Mouse (Mus musculus) ES-Bruce4 (cell line): ENCODE data around the gene Crabp2. TPM values are rescaled to one million over a fixed set of nuclear protein-coding genes. Genes with fewer than 3 reads are reported as not detected.

ENCODE experiments used
- H3K27ac ChIP-seq: 2 replicates; pipeline ENCODE4 v1.5.1; 2012; ENCODE audit warnings: low read length, inconsistent platforms; ENCODE audit not compliant: insufficient read depth
- H3K27me3 ChIP-seq: 2 replicates; pipeline ENCODE4 v1.6.1; 2012; ENCODE audit warnings: mild to moderate bottlenecking, low read length, inconsistent platforms; ENCODE audit not compliant: control insufficient read depth, poor library complexity, insufficient read depth, severe bottlenecking
- H3K36me3 ChIP-seq: 2 replicates; pipeline ENCODE4 v1.6.1; 2012; ENCODE audit warnings: inconsistent platforms, mild to moderate bottlenecking, low read length, moderate library complexity; ENCODE audit not compliant: control insufficient read depth, poor library complexity, insufficient read depth, severe bottlenecking
- H3K4me1 ChIP-seq: one replicate; pipeline ENCODE4 v1.8.1; 2011; ENCODE audit warnings: low read length; ENCODE audit not compliant: control insufficient read depth, insufficient read depth
- H3K4me3 ChIP-seq: 2 replicates; pipeline ENCODE4 v1.5.1; 2011; ENCODE audit warnings: low read depth, mild to moderate bottlenecking, low read length
- H3K9ac ChIP-seq: 2 replicates; pipeline ENCODE4 v1.6.1; 2012; ENCODE audit warnings: low read depth, mild to moderate bottlenecking, inconsistent platforms; ENCODE audit not compliant: poor library complexity, severe bottlenecking
- H3K9me3 ChIP-seq: replicated peaks from 2 replicates; pipeline ENCODE4 v1.6.1; 2012; ENCODE audit warnings: mild to moderate bottlenecking, low read length, inconsistent platforms; ENCODE audit not compliant: control insufficient read depth, poor library complexity, insufficient read depth, severe bottlenecking
- CTCF ChIP-seq: IDR thresholded peaks from one replicate; pipeline ENCODE4 v1.8.1; 2011; ENCODE audit warnings: low read depth, low read length
- EP300 ChIP-seq: IDR thresholded peaks from 2 replicates; pipeline ENCODE4 v1.6.1; 2011; ENCODE audit warnings: low read depth, low read length; ENCODE audit not compliant: insufficient read depth
- POLR2A ChIP-seq: IDR thresholded peaks from one replicate; pipeline ENCODE4 v1.8.1; 2011; ENCODE audit warnings: low read length; ENCODE audit not compliant: insufficient read depth
- polyA plus RNA-seq: library from polyadenylated mRNA; stranded (reverse); fragments of >200 nt; gene quantifications from 2 replicates; pipeline ENCODE4 v1.2.4, GENCODE M21; 2011; ENCODE audit warnings: low read depth; ENCODE audit not compliant: missing spikeins, insufficient read depth, insufficient read length

Gene Crabp2
- polyA plus RNA-seq, 1 experiment = 12.0 TPM

DNA sequence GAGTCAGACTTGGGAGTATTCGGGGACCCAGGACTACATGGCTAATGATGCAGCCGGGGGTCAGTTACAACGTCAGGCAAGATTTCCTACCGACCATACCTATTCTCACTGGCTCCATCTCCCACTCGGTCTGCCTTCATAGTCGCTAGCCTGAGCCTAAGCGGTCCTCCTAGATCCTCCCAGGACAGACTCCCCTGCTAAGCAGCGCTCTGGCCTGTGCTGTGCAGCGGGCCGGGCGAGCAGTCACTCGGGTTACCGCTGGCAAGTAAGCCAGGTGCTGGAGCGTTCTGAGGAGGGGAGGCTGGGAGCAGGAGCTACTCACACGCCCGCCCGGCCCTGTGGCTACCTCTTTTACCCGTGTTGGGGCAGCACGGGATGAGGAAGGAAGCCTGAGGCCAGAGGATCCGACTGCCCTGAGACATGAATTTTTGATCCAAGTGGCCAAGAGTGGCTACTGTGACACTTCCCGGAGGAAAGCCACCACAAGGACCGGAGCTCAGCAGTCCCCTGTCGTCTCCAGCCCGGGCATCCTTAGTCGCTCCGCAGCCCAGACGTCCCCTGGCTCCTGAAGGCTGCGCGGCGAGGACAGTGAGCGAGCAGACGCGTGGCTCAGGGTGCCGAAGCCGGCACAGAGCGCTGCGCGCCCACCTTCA, 50.9 kb downstream of the Crabp2 start:
- no peaks in the 10 kb centered on the region for H3K9me3 ChIP-seq
- H3K4me3 ChIP-seq = peak overlapping the region; percentile 64
- H3K27ac ChIP-seq = no peak overlapping the region
- peaks cover 1% of the 10 kb centered on the region for H3K4me1 ChIP-seq
- TF ChIP-seq CTCF = no peak
- TF ChIP-seq POLR2A = no peak
- TF ChIP-seq EP300 = no peak
- peak overlapping the region; percentile 53 for H3K9ac ChIP-seq
- H3K27me3 ChIP-seq = peaks cover 16% of the 10 kb centered on the region
- H3K36me3 ChIP-seq = no peaks in the 10 kb centered on the region

DNA sequence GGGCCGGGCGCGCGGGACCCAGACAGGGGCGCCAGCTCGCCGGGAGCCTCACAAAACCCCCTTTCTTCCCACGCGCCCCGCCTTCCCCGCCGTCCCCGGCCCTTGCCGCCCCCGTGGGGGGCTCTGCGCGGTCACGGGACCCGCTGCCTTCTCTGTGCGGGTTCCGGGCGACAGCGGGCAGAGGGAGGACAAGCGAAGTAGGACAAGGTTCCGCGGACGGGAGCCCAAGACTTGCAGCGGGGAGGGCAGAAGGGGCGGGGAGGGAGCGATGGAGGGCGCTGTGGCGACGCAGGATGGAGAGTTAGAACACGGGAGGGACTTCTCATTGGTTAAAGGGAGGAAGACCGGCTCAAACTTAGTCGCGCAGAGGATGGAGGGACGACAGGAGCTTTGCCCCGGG, 51.7 kb downstream of the Crabp2 start, which contains the start of gene Bcan:
Gene Bcan, minus strand, starts transcription at position 50 of the 400 bp plus-strand sequence.
- Histone ChIP-seq H3K4me1 (peaks cover 1% of the 10 kb centered on the region), H3K36me3 (no peaks in the 10 kb centered on the region), H3K9me3 (no peaks in the 10 kb centered on the region), H3K9ac (peak within 1 kb of the TSS; percentile 53), H3K4me3 (peak within 1 kb of the TSS; percentile 64), H3K27ac (no peak within 1 kb of the TSS), H3K27me3 (peaks cover 16% of the 10 kb centered on the region)
- TF ChIP-seq CTCF (peak; percentile 36), EP300 (no peak), POLR2A (no peak)

DNA sequence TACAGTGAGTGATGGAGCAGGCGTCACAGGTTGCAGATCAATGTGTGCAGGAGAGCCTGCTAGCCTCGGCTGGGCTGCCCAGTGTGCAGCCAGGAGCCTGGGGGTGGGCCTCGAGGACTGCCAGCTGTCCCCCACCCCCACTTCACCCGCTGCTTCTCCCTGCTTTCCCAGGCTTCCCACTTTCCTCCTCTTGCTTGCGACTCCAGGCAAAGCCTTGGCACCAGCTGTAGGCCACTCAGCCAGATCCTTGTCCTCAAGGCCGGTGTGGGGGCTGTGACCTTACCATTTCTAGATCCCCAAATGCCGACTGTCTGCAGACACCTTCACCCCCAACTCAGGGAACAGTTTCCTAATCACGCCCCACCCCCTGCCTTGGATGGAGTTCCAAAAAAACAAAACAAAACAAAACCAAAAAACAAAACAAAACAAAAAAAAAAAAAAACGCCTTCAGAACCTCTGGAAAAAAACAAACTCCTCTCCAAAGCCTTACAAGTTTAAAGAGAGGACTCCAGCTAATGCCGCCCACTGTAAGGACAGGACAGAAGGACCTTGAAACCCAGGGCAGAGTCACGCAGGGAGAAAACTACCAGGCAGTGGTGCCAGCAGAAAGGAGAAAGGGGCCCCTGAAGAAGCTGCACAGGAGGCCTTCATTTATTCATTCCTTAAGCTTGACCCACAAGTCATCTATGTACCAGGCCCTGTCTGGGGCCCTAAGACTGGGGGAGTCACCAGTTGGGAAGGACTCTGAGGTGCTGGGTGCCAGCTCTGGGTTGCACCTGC, 52.5 kb downstream of the Crabp2 start:
- no peaks in the 10 kb centered on the region for H3K36me3 ChIP-seq
- H3K4me3 ChIP-seq = peak overlapping the region; percentile 64

DNA sequence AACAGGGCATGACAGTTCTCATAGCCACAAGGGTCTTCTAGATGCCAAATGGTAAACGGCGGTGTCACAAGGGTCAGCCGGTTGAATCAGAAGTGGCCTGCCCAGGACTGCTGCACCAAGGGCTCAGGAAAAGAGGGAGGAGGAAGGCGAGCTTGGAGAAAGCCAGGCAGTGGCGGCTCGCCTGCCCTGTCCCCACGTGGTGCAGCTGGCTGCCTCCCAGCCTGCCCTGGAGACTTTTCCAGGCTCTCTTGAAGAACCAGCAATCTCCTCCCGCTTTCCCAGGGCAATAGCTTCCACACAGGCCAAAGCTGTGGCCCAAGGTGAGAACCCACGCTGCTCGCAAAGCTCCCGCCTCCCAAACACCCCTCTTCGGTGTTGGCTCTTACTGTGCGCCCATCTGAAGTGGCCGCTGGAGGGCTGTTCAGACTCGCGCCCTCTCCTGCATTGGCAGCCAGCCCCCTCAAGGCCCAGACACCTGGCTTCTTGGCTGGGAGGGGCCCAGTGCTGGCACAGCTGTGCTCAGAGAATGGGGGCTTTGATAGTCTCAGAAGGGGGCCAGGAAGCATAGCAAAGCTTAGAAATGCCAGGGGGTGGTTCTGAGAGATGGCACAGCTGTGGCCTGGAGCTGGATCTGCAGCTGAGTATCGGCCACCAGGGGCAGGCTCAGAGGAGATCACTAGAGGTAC, 54.0 kb downstream of the Crabp2 start:
- Histone ChIP-seq H3K9me3 (no peaks in the 10 kb centered on the region), H3K9ac (no peak overlapping the region), H3K27ac (no peak overlapping the region), H3K4me1 (peaks cover 1% of the 10 kb centered on the region), H3K27me3 (peaks cover 16% of the 10 kb centered on the region), H3K4me3 (peak overlapping the region; percentile 27), H3K36me3 (no peaks in the 10 kb centered on the region)
- TF ChIP-seq CTCF (peak; percentile 10), POLR2A (no peak)

More for the DNA sequence above, 52.5 kb downstream of the Crabp2 start:
- no peak for TF ChIP-seq CTCF
- TF ChIP-seq POLR2A = no peak
- TF ChIP-seq EP300 = no peak
- H3K9me3 ChIP-seq = no peaks in the 10 kb centered on the region
- H3K9ac ChIP-seq = peak overlapping the region; percentile 53
- H3K4me1 ChIP-seq = peaks cover 1% of the 10 kb centered on the region
- H3K27me3 ChIP-seq = peaks cover 16% of the 10 kb centered on the region
- no peak overlapping the region for H3K27ac ChIP-seq

Other genes with a start within 250 kb of the Crabp2 start
- not detected in 2 replicates for gene Lrrc71, start 200.0 kb upstream of the Crabp2 start, polyA plus RNA-seq
- gene Ntrk1, start 153.5 kb upstream of the Crabp2 start, polyA plus RNA-seq = 0.26 and 0.46 TPM in 2 replicates
- gene Insrr, start 151.7 kb upstream of the Crabp2 start, polyA plus RNA-seq = 0.35 TPM in 1 of 2 replicates, not detected in the other
- 1.9 and 2.3 TPM in 2 replicates for gene Pear1, start 124.4 kb upstream of the Crabp2 start, polyA plus RNA-seq
- 0.18 TPM in 1 of 2 replicates, not detected in the other for gene Sh2d2a, start 101.9 kb upstream of the Crabp2 start, polyA plus RNA-seq
- gene Prcc, start 63.1 kb upstream of the Crabp2 start, polyA plus RNA-seq = 66.9 and 74.2 TPM in 2 replicates
- gene Hdgf, start 42.3 kb upstream of the Crabp2 start, polyA plus RNA-seq = 508 and 526 TPM in 2 replicates
- gene Mrpl24, start 29.2 kb upstream of the Crabp2 start, polyA plus RNA-seq = 207 and 219 TPM in 2 replicates
- gene Isg20l2, start 18.4 kb upstream of the Crabp2 start, polyA plus RNA-seq = 64.3 and 68.4 TPM in 2 replicates
- gene Rrnad1, start 17.9 kb upstream of the Crabp2 start, polyA plus RNA-seq = 14.9 and 18.8 TPM in 2 replicates
- gene Nes, start 22.4 kb downstream of the Crabp2 start, polyA plus RNA-seq = 34.5 and 36.0 TPM in 2 replicates
- gene Bcan, start 51.6 kb downstream of the Crabp2 start, polyA plus RNA-seq = 1.1 TPM in 2 replicates
- gene Hapln2, start 78.9 kb downstream of the Crabp2 start, polyA plus RNA-seq = not detected in 2 replicates
- gene Gpatch4, start 94.4 kb downstream of the Crabp2 start, polyA plus RNA-seq = 27.7 and 27.8 TPM in 2 replicates
- 63.0 and 67.1 TPM in 2 replicates for gene Naxe, start 109.8 kb downstream of the Crabp2 start, polyA plus RNA-seq
- gene Ttc24, start 129.6 kb downstream of the Crabp2 start, polyA plus RNA-seq = not detected in 2 replicates
- gene Iqgap3, start 133.3 kb downstream of the Crabp2 start, polyA plus RNA-seq = 28.2 and 30.9 TPM in 2 replicates
- 41.5 and 48.1 TPM in 2 replicates for gene Mef2d, start 193.7 kb downstream of the Crabp2 start, polyA plus RNA-seq